Mouse (Mus musculus): ENCODE measurements around the gene Gm21962. TPM values are rescaled to one million over a fixed set of nuclear protein-coding genes. Genes with fewer than 3 reads are reported as not detected.

Gene Gm21962
- polyA plus RNA-seq, 1 experiment from 2014 or later = not detected

Small RNA genes lying within 50 kb of the gene (microRNA-seq; reads per million reads assigned to microRNA genes)
- gene Gm22468 = not detected

Other genes with a start within 250 kb of the Gm21962 start
- 0.66 and 1.4 TPM in 2 replicates for gene Ddit4l, start 49.9 kb upstream of the Gm21962 start, polyA plus RNA-seq (2015; fragmentation: Nextera tagmentation; extraction: Ambion mirVana)
- gene H2afz, start 193.0 kb downstream of the Gm21962 start, polyA plus RNA-seq (2015; fragmentation: Nextera tagmentation; extraction: Ambion mirVana) = 874 and 985 TPM in 2 replicates
- gene Dnajb14, start 196.2 kb downstream of the Gm21962 start, polyA plus RNA-seq (2015; fragmentation: Nextera tagmentation; extraction: Ambion mirVana) = 3.8 and 4.5 TPM in 2 replicates
- gene Lamtor3, start 247.0 kb downstream of the Gm21962 start, polyA plus RNA-seq (2015; fragmentation: Nextera tagmentation; extraction: Ambion mirVana) = 52.1 and 53.8 TPM in 2 replicates